Mouse (Mus musculus): ENCODE measurements around the gene Arhgap22. TPM values are rescaled to one million over a fixed set of nuclear protein-coding genes. Genes with fewer than 3 reads are reported as not detected.

Gene Arhgap22
- polyA plus RNA-seq, 1 experiment = 230 TPM

DNA sequence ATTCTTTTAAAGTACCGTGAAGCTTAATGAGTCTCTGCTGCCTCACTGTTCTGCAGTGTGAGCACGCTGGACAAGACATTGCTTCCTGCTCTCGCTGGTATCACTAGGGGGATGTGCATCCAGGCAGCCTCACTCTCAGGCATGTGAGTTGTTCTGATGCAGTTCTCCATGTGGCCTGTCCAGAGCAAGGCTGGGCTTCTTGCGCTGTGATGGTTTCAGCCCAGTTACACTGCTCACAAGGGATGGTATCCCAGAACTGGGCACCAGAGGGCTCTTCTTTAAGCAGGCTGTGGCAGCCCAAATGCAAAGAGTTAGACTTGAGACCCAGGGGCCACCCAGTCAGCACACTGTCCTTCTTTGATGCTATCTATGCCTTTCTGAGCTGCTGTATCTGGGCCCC is 101.9 kb downstream of the Arhgap22 start:
- Histone ChIP-seq H3K36me3 (ENCODE audit: control insufficient read depth, insufficient read depth) (peaks cover 75% of the 10 kb centered on the region), H3K27me3 (ENCODE audit: control insufficient read depth, insufficient read depth, insufficient read length) (no peaks in the 10 kb centered on the region)
- TF ChIP-seq CTCF (IDR thresholded peaks at IDR 0.05; ENCODE audit: control insufficient read depth, insufficient read depth, insufficient read length) = no peak
- no peak for TF ChIP-seq MYOD1 (IDR thresholded peaks at IDR 0.05; ENCODE audit: control insufficient read depth, insufficient read length, low read depth)
- no peak for TF ChIP-seq CEBPB (IDR thresholded peaks at IDR 0.05; ENCODE audit: low read depth)
- no peak for TF ChIP-seq FOSL1 (IDR thresholded peaks at IDR 0.05; ENCODE audit: insufficient read depth, low read length, poor library complexity, severe bottlenecking)
- TF ChIP-seq USF1 (IDR thresholded peaks at IDR 0.05; ENCODE audit: low read depth) = no peak
- no peak for TF ChIP-seq MYOG (IDR thresholded peaks at IDR 0.05; ENCODE audit: control insufficient read depth, extremely low read depth, insufficient read length)
- TF ChIP-seq MAX (IDR thresholded peaks at IDR 0.05) = no peak

DNA sequence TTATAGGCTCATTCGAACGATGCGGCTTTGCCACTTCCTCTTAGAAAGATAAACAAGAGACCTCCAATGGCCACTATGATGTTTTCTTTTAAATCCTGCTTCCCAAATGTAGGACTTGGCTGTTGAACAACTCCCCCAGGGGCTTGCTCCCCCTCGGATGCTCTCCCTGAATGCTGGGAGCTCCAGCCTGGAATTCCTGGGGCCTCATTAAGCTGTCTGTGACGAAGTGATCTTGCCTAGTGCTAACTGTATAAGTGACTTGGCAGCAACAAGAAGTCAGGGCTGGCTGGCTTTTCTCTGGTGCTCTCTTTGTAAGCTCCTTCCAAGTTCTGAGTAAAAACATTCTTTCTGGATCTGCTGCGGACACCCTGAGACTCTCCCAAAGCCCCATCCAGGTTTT is 104.1 kb downstream of the Arhgap22 start:
- peaks cover 78% of the 10 kb centered on the region for H3K79me3 ChIP-seq (ENCODE audit: low read depth)
- H3K27me3 ChIP-seq (ENCODE audit: control insufficient read depth, insufficient read depth, insufficient read length) = no peaks in the 10 kb centered on the region
- H3K36me3 ChIP-seq (ENCODE audit: control insufficient read depth, insufficient read depth) = peaks cover 65% of the 10 kb centered on the region
- H3K4me3 ChIP-seq (ENCODE audit: insufficient read depth, poor library complexity, severe bottlenecking) = no peak overlapping the region
- TF ChIP-seq USF1 (IDR thresholded peaks at IDR 0.05; ENCODE audit: low read depth) (no peak), MYOG (IDR thresholded peaks at IDR 0.05; ENCODE audit: control insufficient read depth, extremely low read depth, insufficient read length) (no peak), CEBPB (IDR thresholded peaks at IDR 0.05; ENCODE audit: low read depth) (no peak), MAX (IDR thresholded peaks at IDR 0.05) (no peak), FOSL1 (IDR thresholded peaks at IDR 0.05; ENCODE audit: insufficient read depth, low read length, poor library complexity, severe bottlenecking) (no peak), CTCF (IDR thresholded peaks at IDR 0.05; ENCODE audit: control insufficient read depth, insufficient read depth, insufficient read length) (no peak), MYOD1 (IDR thresholded peaks at IDR 0.05; ENCODE audit: control insufficient read depth, insufficient read length, low read depth) (no peak)
- peaks cover 100% of the 10 kb centered on the region for H3K79me2 ChIP-seq (ENCODE audit: control insufficient read depth, insufficient read depth)
- H3ac ChIP-seq (ENCODE audit: control insufficient read depth, insufficient read length, low read depth) = no peak overlapping the region

More for the DNA sequence above, 101.9 kb downstream of the Arhgap22 start:
- Histone ChIP-seq H3K4me3 (ENCODE audit: insufficient read depth, poor library complexity, severe bottlenecking) (no peak overlapping the region), H3K79me3 (ENCODE audit: low read depth) (peaks cover 64% of the 10 kb centered on the region), H3ac (ENCODE audit: control insufficient read depth, insufficient read length, low read depth) (no peak overlapping the region), H3K79me2 (ENCODE audit: control insufficient read depth, insufficient read depth) (peaks cover 98% of the 10 kb centered on the region)

DNA sequence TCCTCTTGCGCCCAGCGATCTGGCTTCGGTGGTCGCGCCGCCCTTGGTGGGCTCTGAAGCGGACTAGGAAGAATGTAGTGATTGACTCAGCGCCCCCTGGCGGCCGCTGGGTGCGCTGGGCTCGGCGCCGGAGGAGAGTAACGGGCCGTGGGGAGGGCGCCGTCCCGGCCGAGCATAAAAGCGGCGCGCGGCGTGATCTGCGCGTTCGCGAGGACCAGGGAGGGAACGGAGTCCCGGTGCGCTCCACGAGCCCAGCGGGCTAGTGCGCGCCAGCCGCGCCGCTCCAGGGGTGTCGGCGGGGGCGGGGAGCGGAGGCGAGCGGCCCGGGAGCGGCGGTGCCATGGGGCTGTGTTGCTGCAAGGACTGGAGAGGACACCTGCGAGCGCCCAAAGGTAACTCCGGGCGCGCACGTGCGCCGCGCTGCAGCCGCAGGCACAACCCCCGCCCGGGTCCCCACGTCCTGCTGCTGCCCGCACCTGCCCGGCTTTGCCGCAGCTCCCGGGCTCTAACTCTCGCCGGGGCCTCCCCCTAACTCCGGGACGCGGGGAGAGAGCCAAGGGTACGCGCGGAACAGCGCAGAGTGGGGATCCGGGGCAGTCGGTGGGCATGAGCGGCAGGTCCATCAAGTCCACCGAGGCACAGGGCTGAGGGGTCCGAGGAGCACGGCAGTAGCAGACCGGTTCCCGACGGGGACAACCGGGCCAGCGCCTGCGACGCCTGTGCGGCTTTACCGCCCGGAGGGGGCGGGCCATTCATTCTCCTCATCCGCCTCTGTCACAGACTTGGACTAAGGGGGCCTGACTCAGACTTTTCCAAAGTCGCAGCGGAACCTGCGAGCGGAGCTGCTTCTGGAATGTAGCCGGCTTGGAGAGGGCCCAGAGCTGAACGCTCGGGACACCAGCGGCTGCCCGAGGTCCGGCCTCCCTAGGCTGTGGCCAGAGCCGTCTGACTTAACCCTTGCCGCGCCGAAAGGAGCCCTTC is 106.0 kb downstream of the Arhgap22 start:
- TF ChIP-seq MYOD1 (IDR thresholded peaks at IDR 0.05; ENCODE audit: control insufficient read depth, insufficient read length, low read depth) (no peak), CTCF (IDR thresholded peaks at IDR 0.05; ENCODE audit: control insufficient read depth, insufficient read depth, insufficient read length) (peak; percentile 85)
- Histone ChIP-seq H3K4me3 (ENCODE audit: insufficient read depth, poor library complexity, severe bottlenecking) (no peak overlapping the region), H3ac (ENCODE audit: control insufficient read depth, insufficient read length, low read depth) (peak overlapping the region; percentile 22), H3K27me3 (ENCODE audit: control insufficient read depth, insufficient read depth, insufficient read length) (no peaks in the 10 kb centered on the region), H3K79me2 (ENCODE audit: control insufficient read depth, insufficient read depth) (peaks cover 100% of the 10 kb centered on the region), H3K36me3 (ENCODE audit: control insufficient read depth, insufficient read depth) (peaks cover 70% of the 10 kb centered on the region), H3K79me3 (ENCODE audit: low read depth) (peaks cover 83% of the 10 kb centered on the region)

GRCm38 (mm10) chr14:33320856-33321255 is 107.0 kb downstream of the Arhgap22 start:
- peaks cover 88% of the 10 kb centered on the region for H3K79me3 ChIP-seq (ENCODE audit: low read depth)
- H3K36me3 ChIP-seq (ENCODE audit: control insufficient read depth, insufficient read depth) = peaks cover 70% of the 10 kb centered on the region
- H3K27me3 ChIP-seq (ENCODE audit: control insufficient read depth, insufficient read depth, insufficient read length) = no peaks in the 10 kb centered on the region
- no peak overlapping the region for H3K4me3 ChIP-seq (ENCODE audit: insufficient read depth, poor library complexity, severe bottlenecking)
- TF ChIP-seq CEBPB (IDR thresholded peaks at IDR 0.05; ENCODE audit: low read depth) = no peak
- TF ChIP-seq MYOD1 (IDR thresholded peaks at IDR 0.05; ENCODE audit: control insufficient read depth, insufficient read length, low read depth) = no peak
- no peak for TF ChIP-seq FOSL1 (IDR thresholded peaks at IDR 0.05; ENCODE audit: insufficient read depth, low read length, poor library complexity, severe bottlenecking)
- TF ChIP-seq MAX (IDR thresholded peaks at IDR 0.05) = no peak
- TF ChIP-seq USF1 (IDR thresholded peaks at IDR 0.05; ENCODE audit: low read depth) = no peak
- no peak overlapping the region for H3ac ChIP-seq (ENCODE audit: control insufficient read depth, insufficient read length, low read depth)
- H3K79me2 ChIP-seq (ENCODE audit: control insufficient read depth, insufficient read depth) = peaks cover 100% of the 10 kb centered on the region

DNA sequence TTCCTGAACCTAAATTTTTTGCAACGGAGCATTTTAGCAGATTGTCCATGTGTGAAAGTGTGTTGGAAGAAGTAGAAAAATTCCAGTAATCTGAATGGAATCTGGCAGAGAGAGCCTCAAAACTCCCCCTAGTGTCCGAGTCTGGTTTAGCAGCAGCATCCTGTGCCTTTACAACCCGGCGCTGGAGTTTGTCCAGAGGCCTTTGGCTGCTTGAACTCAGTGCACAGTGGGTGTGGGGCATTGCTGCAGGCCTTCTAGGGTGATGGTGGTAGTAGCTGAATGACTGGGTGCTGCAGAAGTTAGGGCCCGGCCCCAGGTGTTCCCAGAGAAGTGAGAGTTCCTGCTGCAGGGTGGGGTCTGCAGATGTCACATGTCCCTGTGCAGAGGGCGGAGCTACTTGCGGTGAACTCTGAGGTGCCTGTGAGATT is 108.8 kb downstream of the Arhgap22 start:
- Histone ChIP-seq H3K36me3 (ENCODE audit: control insufficient read depth, insufficient read depth) (peaks cover 59% of the 10 kb centered on the region), H3K79me2 (ENCODE audit: control insufficient read depth, insufficient read depth) (peaks cover 100% of the 10 kb centered on the region), H3K4me3 (ENCODE audit: insufficient read depth, poor library complexity, severe bottlenecking) (no peak overlapping the region), H3K27me3 (ENCODE audit: control insufficient read depth, insufficient read depth, insufficient read length) (no peaks in the 10 kb centered on the region), H3ac (ENCODE audit: control insufficient read depth, insufficient read length, low read depth) (no peak overlapping the region), H3K79me3 (ENCODE audit: low read depth) (peaks cover 89% of the 10 kb centered on the region)
- TF ChIP-seq CTCF (IDR thresholded peaks at IDR 0.05; ENCODE audit: control insufficient read depth, insufficient read depth, insufficient read length) (peak; percentile 10), MYOG (IDR thresholded peaks at IDR 0.05; ENCODE audit: control insufficient read depth, extremely low read depth, insufficient read length) (no peak), CEBPB (IDR thresholded peaks at IDR 0.05; ENCODE audit: low read depth) (no peak)

- Histone ChIP-seq H3K36me3 (ENCODE audit: control insufficient read depth, insufficient read depth) (peaks cover 53% of the 10 kb centered on the region), H3K27me3 (ENCODE audit: control insufficient read depth, insufficient read depth, insufficient read length) (no peaks in the 10 kb centered on the region), H3K79me3 (ENCODE audit: low read depth) (peaks cover 94% of the 10 kb centered on the region), H3K79me2 (ENCODE audit: control insufficient read depth, insufficient read depth) (peaks cover 100% of the 10 kb centered on the region), H3ac (ENCODE audit: control insufficient read depth, insufficient read length, low read depth) (no peak overlapping the region), H3K4me3 (ENCODE audit: insufficient read depth, poor library complexity, severe bottlenecking) (no peak overlapping the region)
- no peak for TF ChIP-seq USF1 (IDR thresholded peaks at IDR 0.05; ENCODE audit: low read depth)
Observed at GRCm38 (mm10) chr14:33324556-33324955, 110.7 kb downstream of the Arhgap22 start.
